Comparison of ENCODE assay signal across 9 mouse cellular contexts in genomic region chr6:40393213-40393612, GRCm38 (mm10). TPM values are rescaled to one million over a fixed set of nuclear protein-coding genes. Genes with fewer than 3 reads are reported as not detected.
DNase-seq lines count a peak whose midpoint lies in the region; ATAC-seq and TF ChIP-seq lines count a peak whose summit lies in the region.
"Had no signal": no experiment of that assay in that cellular context is flagged by ENCODE, and none has a peak within 500 bp of the region (broad histone marks: within the 10 kb centered on the region; RNA-seq: fewer than 3 reads in every experiment).

No protein-coding gene starts in this region.

- WGBS in forebrain, embryonic 13.5 days, result 4% methylated on average over 3 of the region's 3 CpGs
- 30% methylated on average over 3 of the region's 3 CpGs for WGBS in hindbrain, embryonic 10.5 days
- 20% methylated on average over 3 of the region's 3 CpGs for WGBS in lung, postnatal 0 days

- DNase-seq in MEL-GATA-1-ER (ENCODE audit: extremely low read depth, low read depth), result peak; percentile 26
- peak; percentile 32 for DNase-seq in c-Kit-positive CD71-positive TER-119-positive erythroid progenitor cells, embryonic 14.5 days (ENCODE audit: low spot score)
- peak; percentile 75 for DNase-seq in hindbrain, embryonic 10.5 days (ENCODE audit: low spot score)
- DNase-seq in layer of hippocampus, adult 9-10 months (ENCODE audit: low spot score), result peak; percentile 82
- peak; percentile 94 for DNase-seq in lung, postnatal 0 days (ENCODE audit: low spot score)
- peak; percentile 67 for DNase-seq in retina, postnatal 7 days (ENCODE audit: low read depth, low spot score)

- peak; percentile 97 for ATAC-seq in forebrain, embryonic 13.5 days
- peak; percentile 97 for ATAC-seq in lung, postnatal 0 days
- ATAC-seq in erythroid progenitor cell, adult 5-6 weeks (replicated peaks; ENCODE audit: low FRiP score, poor library complexity, severe bottlenecking), result no peak

- no peak overlapping the region for H3K4me3 ChIP-seq in forebrain, embryonic 13.5 days
- no peak overlapping the region for H3K4me3 ChIP-seq in hindbrain, embryonic 10.5 days
- H3K4me3 ChIP-seq in lung, postnatal 0 days (ENCODE audit: low read depth, low read length), result no peak overlapping the region

- H3K4me1 ChIP-seq in forebrain, embryonic 13.5 days, result peaks cover 6% of the 10 kb centered on the region; the same call in 1 of the 2 replicates
- no peaks in the 10 kb centered on the region for H3K4me1 ChIP-seq in hindbrain, embryonic 10.5 days (replicated peaks)
- no peaks in the 10 kb centered on the region for H3K4me1 ChIP-seq in lung, postnatal 0 days (ENCODE audit: insufficient read depth, low read depth, low read length)

- no peaks in the 10 kb centered on the region for H3K27me3 ChIP-seq in forebrain, embryonic 13.5 days
- H3K27me3 ChIP-seq in hindbrain, embryonic 10.5 days (ENCODE audit: insufficient read depth, poor library complexity, severe bottlenecking), result no peaks in the 10 kb centered on the region
- no peaks in the 10 kb centered on the region for H3K27me3 ChIP-seq in lung, postnatal 0 days (replicated peaks; ENCODE audit: insufficient read depth, low read length)

- H3K9me3 ChIP-seq in forebrain, embryonic 13.5 days (replicated peaks), result no peaks in the 10 kb centered on the region
- peaks cover under 1% of the 10 kb centered on the region; the same call in 1 of the 2 replicates for H3K9me3 ChIP-seq in hindbrain, embryonic 10.5 days
- no peaks in the 10 kb centered on the region for H3K9me3 ChIP-seq in lung, postnatal 0 days (ENCODE audit: low read length)

- H3K27ac ChIP-seq in forebrain, embryonic 13.5 days, result no peak overlapping the region
- no peak overlapping the region for H3K27ac ChIP-seq in hindbrain, embryonic 10.5 days
- H3K27ac ChIP-seq in lung, postnatal 0 days (ENCODE audit: low read length), result no peak overlapping the region
- H3K27ac ChIP-seq: macrophage had no signal

- peaks cover 30% of the 10 kb centered on the region for H3K36me3 ChIP-seq in forebrain, embryonic 13.5 days (ENCODE audit: poor library complexity, severe bottlenecking)
- peaks cover 45% of the 10 kb centered on the region for H3K36me3 ChIP-seq in hindbrain, embryonic 10.5 days
- H3K36me3 ChIP-seq in lung, postnatal 0 days (ENCODE audit: insufficient read depth, low read length), result 0 out of 2 replicates have a peak, but pooled peaks cover 3% of the 10 kb centered on the region

- TF ChIP-seq CTCF in lung, postnatal 0 days (IDR thresholded peaks at IDR 0.05), result peak; percentile 93

- TF ChIP-seq EP300 in lung, postnatal 0 days (IDR thresholded peaks at IDR 0.05), result no peak

- no peak overlapping the region for H3K4me2 ChIP-seq in forebrain, embryonic 13.5 days
- no peak overlapping the region for H3K4me2 ChIP-seq in lung, postnatal 0 days (replicated peaks; ENCODE audit: low read depth, low read length)

- H3K9ac ChIP-seq in forebrain, embryonic 13.5 days, result no peak overlapping the region
- H3K9ac ChIP-seq in lung, postnatal 0 days (replicated peaks; ENCODE audit: low read depth), result no peak overlapping the region

RNA-seq across cellular contexts. Expression of gene E330009J07Rik, which starts 42.7 kb away (rescaled TPM):
- 32.1 and 39.5 TPM in 2 replicates for polyA plus RNA-seq in forebrain, embryonic 13.5 days (2015; fragmentation: Nextera tagmentation; extraction: Ambion mirVana)
- 10.1 and 12.4 TPM in 2 replicates for polyA plus RNA-seq in hindbrain, embryonic 10.5 days (2016; fragmentation: Nextera tagmentation; extraction: Ambion mirVana)
- 7.5 and 9.8 TPM in 2 replicates for polyA plus RNA-seq in lung, postnatal 0 days (2015; fragmentation: Nextera tagmentation; extraction: Ambion mirVana)
- total RNA-seq in erythroid progenitor cell, adult 5-6 weeks (2015; ENCODE audit: low replicate concordance), result 2.9 TPM in 1 of 2 replicates, not detected in the other
- 1.3 and 3.9 TPM in 2 replicates for total RNA-seq in erythroid progenitor cell, adult 5-6 weeks (2017; ENCODE audit: low replicate concordance)

RNA-seq across cellular contexts. Expression of gene Wee2, which starts 45.7 kb away (rescaled TPM):
- polyA plus RNA-seq in forebrain, embryonic 13.5 days (2015; fragmentation: Nextera tagmentation; extraction: Ambion mirVana), result 0.08 and 0.10 TPM in 2 replicates
- polyA plus RNA-seq in hindbrain, embryonic 10.5 days (2016; fragmentation: Nextera tagmentation; extraction: Ambion mirVana), result 0.21 TPM in 1 of 2 replicates, not detected in the other
- not detected in 2 replicates for polyA plus RNA-seq in lung, postnatal 0 days (2015; fragmentation: Nextera tagmentation; extraction: Ambion mirVana)
- total RNA-seq in erythroid progenitor cell, adult 5-6 weeks (2015; ENCODE audit: low replicate concordance), result not detected in 2 replicates
- total RNA-seq in erythroid progenitor cell, adult 5-6 weeks (2017; ENCODE audit: low replicate concordance), result not detected in 2 replicates
- polyA plus RNA-seq: macrophage had no signal

Comparison
In these comparisons a context has a peak if more than half of its experiments do, and no peak if none do; other contexts are left out.
1. DNase-seq: peak in every context shown above with its lines; median percentile 94 in lung, postnatal 0 days; 82 in layer of hippocampus, adult 9-10 months; 75 in hindbrain, embryonic 10.5 days; 67 in retina, postnatal 7 days; 32 in c-Kit-positive CD71-positive TER-119-positive erythroid progenitor cells, embryonic 14.5 days; 26 in MEL-GATA-1-ER.